Mouse (Mus musculus): ENCODE data around the gene Map4k1. TPM values are rescaled to one million over a fixed set of nuclear protein-coding genes. Genes with fewer than 3 reads are reported as not detected.

The Map4k1 gene
- polyA plus RNA-seq, 1 experiment from 2014 or later: 10.3 TPM

DNA sequence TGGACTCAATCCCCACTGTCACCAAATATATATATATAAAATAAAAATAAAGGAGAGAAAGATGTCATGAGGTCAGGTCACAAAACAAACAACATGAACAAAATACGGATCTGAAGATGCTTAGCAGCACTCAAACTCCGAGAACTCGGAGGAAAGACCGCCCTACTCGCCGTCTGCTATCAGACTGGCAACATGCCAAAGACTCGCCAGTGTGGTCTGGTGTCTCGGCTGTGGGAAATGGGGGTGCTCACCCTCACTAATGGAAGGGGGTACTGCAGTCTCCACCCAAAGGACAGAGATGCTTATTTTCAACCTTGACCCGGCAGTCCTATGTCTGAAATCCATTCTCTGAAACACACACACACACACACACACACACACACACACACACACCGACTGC, 49.8 kb downstream of the Map4k1 start:
- H3K4me2 ChIP-seq: no peak overlapping the region
- H3K4me1 ChIP-seq: no peaks in the 10 kb centered on the region
- H3K4me3 ChIP-seq (replicated peaks): no peak overlapping the region
- 83% methylated on average over 10 of the region's 10 CpGs for WGBS
- no peaks in the 10 kb centered on the region for H3K36me3 ChIP-seq
- no peaks in the 10 kb centered on the region for H3K27me3 ChIP-seq (replicated peaks)
- no peak for ATAC-seq (ENCODE audit: low FRiP score)
- no peak overlapping the region for H3K9ac ChIP-seq (replicated peaks)
- no peaks in the 10 kb centered on the region for H3K9me3 ChIP-seq (replicated peaks)
- no peak overlapping the region for H3K27ac ChIP-seq (replicated peaks)

DNA sequence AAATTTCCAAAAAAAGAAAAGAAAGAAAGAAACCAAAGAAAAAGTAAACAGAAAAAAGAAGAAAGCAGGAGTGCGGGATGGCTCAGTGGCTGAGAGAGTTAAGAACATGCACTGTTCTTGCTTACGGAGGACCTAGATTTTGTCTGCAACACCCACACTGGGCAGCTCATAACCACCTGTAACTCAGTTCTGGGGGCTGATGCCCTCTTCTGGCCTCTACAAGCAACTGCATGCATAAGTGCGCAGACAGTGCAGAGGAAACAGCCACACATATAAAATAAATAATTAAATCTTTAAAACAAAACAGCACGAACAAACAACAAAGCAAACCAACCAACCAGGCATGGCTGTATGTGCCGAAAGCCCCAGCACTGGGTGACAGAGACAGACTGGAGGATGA, 50.8 kb downstream of the Map4k1 start:
- no peak overlapping the region for H3K27ac ChIP-seq (replicated peaks)
- WGBS: 90% methylated on average over 5 of the region's 5 CpGs
- no peak for ATAC-seq (ENCODE audit: low FRiP score)
- H3K27me3 ChIP-seq (replicated peaks): no peaks in the 10 kb centered on the region
- H3K9ac ChIP-seq (replicated peaks): no peak overlapping the region
- H3K4me2 ChIP-seq: no peak overlapping the region
- H3K36me3 ChIP-seq: no peaks in the 10 kb centered on the region
- no peak overlapping the region for H3K4me3 ChIP-seq (replicated peaks)
- H3K4me1 ChIP-seq: no peaks in the 10 kb centered on the region
- H3K9me3 ChIP-seq (replicated peaks): no peaks in the 10 kb centered on the region

DNA sequence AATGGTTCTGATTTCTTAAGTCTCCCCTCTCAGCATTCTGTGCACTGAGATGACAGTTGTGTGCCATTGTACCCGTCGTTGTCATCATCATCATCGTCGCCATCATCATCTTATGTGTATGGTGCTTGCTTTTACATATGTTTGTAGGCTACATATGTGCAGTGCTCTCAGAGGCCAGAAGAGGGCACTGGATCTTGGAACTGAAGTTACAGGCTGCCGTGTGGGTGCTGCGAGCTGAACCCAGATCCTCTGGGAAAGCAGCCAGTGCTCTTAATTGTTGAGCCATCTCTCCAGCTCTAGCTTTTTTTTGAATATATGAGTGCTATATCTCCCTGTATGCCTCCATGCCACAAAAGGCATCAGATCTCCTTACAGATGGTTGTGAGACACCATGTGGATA, 55.4 kb downstream of the Map4k1 start:
- no peaks in the 10 kb centered on the region for H3K27me3 ChIP-seq (replicated peaks)
- H3K4me1 ChIP-seq: peaks cover 12% of the 10 kb centered on the region
- ATAC-seq (ENCODE audit: low FRiP score): no peak
- no peak overlapping the region for H3K27ac ChIP-seq (replicated peaks)
- H3K9me3 ChIP-seq (replicated peaks): no peaks in the 10 kb centered on the region
- no peaks in the 10 kb centered on the region for H3K36me3 ChIP-seq
- H3K9ac ChIP-seq (replicated peaks): no peak overlapping the region
- H3K4me2 ChIP-seq: no peak overlapping the region
- 84% methylated on average over 6 of the region's 6 CpGs for WGBS
- H3K4me3 ChIP-seq (replicated peaks): no peak overlapping the region

DNA sequence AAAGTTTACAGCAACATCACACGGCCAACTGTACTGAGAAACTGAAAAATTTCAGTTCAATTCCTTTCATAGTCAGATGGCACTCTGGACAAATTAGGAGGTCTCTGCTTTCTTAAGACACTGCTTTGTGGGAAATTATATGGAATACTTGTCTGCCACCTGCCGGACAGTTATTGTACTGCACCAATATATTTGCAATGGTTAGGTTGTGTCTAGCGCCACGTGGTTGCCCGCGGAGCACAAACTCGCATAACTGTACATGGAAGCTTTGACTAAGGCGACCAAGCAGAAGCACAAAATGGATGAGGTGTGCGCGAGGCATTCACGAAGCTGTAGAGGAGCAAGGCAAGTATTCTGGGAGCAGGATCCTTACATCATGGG, 57.7 kb downstream of the Map4k1 start:
- ATAC-seq (ENCODE audit: low FRiP score): peak; percentile 74
- Histone ChIP-seq H3K36me3 (no peaks in the 10 kb centered on the region), H3K4me2 (peak overlapping the region; percentile 72), H3K27me3 (replicated peaks) (no peaks in the 10 kb centered on the region), H3K9me3 (replicated peaks) (no peaks in the 10 kb centered on the region), H3K4me1 (peaks cover 28% of the 10 kb centered on the region), H3K4me3 (replicated peaks) (peak overlapping the region; percentile 44), H3K27ac (replicated peaks) (peak overlapping the region; percentile 23; the same call in 1 of the 2 replicates), H3K9ac (replicated peaks) (peak overlapping the region; percentile 42)
- 1% methylated on average over 11 of the region's 11 CpGs for WGBS

DNA sequence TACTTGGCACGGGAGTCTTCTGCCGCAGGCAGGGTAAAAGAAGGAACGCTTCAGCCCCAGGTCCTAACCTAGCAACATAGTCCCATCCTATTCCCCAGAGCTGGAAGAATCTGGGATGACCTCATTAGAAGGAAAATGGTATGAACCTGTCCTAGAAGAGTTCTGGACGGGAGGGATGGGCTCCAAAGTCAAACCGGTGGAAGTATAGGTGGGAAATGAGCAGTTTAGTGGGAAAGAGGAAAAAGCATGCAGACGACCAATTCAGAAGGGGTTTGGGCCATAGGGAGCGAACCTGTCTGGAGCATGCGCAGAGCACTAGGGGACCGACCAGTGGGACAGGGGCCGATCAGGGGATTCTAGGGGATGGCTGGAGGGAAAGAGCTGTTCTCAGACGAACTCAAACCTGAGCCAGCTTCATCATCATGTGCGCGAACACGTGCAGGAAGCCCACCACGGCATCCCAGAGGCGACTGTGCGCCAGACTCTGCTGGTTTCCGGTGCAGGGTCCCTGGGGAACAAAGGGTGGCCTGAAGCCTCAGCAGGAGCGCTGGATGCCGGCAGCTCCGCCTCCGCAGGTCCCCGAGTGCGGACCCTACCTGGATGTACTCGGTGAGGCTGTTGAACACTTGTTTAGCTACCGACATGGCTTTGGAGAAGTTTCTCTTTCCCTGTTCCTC, 58.3 kb downstream of the Map4k1 start:
- Histone ChIP-seq H3K4me1 (peaks cover 28% of the 10 kb centered on the region), H3K4me2 (peak overlapping the region; percentile 72), H3K36me3 (no peaks in the 10 kb centered on the region), H3K4me3 (replicated peaks) (peak overlapping the region; percentile 44), H3K27ac (replicated peaks) (peak overlapping the region; percentile 23; the same call in 1 of the 2 replicates), H3K9me3 (replicated peaks) (no peaks in the 10 kb centered on the region), H3K9ac (replicated peaks) (peak overlapping the region; percentile 42), H3K27me3 (replicated peaks) (no peaks in the 10 kb centered on the region)
- ATAC-seq (ENCODE audit: low FRiP score): peak; percentile 35
- WGBS: 1% methylated on average over 26 of the region's 26 CpGs

DNA sequence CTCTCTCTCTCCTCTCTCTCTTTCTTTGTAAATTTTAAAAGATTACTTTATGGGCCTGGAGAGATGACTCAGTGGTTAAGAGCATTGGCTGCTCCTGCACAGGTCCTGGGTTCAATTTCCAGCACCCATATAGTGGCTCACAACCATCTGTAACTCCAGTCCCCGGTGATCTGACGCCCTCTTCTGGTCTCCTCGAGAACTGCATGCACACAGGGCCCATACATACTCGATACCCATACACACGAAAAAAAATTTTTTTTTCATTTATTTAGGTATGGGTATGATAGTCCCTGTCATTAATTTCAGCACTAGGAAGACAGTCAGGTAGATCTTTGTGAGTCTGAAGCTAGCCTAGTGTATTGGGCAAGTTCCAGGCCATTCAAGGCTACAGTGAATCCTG, 59.3 kb downstream of the Map4k1 start:
- 82% methylated on average over 5 of the region's 5 CpGs for WGBS
- no peak overlapping the region for H3K4me2 ChIP-seq

DNA sequence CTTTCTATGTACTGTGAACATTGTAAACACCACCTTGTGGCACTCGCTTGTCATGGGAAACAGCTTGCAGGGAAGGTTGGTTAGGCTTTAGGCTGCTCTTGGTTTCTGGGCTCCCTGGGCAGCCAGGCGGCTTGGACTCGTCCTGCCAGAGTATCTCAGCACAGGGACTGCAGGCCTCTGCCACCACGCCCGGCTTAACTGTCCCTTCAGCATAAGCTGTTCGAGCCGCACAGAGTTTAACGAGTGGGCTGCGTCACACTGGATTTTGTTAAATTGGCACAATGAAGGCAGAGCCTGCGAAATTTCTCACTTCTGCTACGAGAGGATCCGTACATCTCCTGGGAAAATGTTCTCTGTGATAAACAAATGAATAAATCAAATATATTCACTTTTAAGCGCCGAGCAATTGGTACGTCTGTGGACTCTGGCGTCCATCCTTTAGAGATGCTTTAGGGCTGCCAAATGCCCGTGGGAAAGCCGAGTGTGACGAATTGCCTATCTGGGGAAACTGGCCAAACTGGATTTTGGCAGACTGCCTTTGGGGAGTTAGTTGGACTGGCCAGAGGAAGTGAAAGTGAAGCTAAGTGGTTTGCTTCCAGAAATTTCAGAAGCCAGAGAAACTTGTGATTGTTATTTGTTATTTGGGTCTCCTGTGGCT, 61.3 kb downstream of the Map4k1 start:
- no peak overlapping the region for H3K9ac ChIP-seq (replicated peaks)
- H3K4me2 ChIP-seq: peak overlapping the region; percentile 22
- no peaks in the 10 kb centered on the region for H3K9me3 ChIP-seq (replicated peaks)
- no peaks in the 10 kb centered on the region for H3K36me3 ChIP-seq
- peak overlapping the region; percentile 38 for H3K27ac ChIP-seq (replicated peaks)
- no peak for ATAC-seq (ENCODE audit: low FRiP score)
- H3K4me1 ChIP-seq: peaks cover 28% of the 10 kb centered on the region
- WGBS: 45% methylated on average over 19 of the region's 19 CpGs
- H3K27me3 ChIP-seq (replicated peaks): no peaks in the 10 kb centered on the region
- H3K4me3 ChIP-seq (replicated peaks): no peak overlapping the region

More for the DNA sequence above, 59.3 kb downstream of the Map4k1 start:
- no peaks in the 10 kb centered on the region for H3K27me3 ChIP-seq (replicated peaks)
- H3K4me1 ChIP-seq: peaks cover 28% of the 10 kb centered on the region
- H3K9me3 ChIP-seq (replicated peaks): no peaks in the 10 kb centered on the region
- H3K4me3 ChIP-seq (replicated peaks): no peak overlapping the region
- no peak for ATAC-seq (ENCODE audit: low FRiP score)
- H3K27ac ChIP-seq (replicated peaks): no peak overlapping the region
- H3K36me3 ChIP-seq: no peaks in the 10 kb centered on the region
- no peak overlapping the region for H3K9ac ChIP-seq (replicated peaks)

DNA sequence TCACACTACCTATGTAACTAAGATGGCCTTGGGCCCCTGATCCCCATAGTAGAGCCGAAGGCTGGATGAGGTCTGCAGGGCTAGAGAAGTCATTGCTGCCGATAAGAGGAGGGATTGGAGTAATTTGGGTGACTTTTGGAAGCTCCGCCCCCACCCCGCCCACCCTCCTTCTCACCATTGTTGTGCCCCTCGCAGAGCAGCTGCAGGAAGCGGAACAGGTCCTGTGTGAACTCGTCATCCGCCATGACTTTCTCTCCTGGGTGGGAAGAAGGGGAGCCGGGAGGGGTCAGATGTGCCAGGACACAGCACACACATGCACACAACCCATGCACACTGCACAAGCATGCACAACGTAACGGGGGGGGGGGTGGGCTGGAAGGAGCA, 61.8 kb downstream of the Map4k1 start:
- H3K4me2 ChIP-seq: peak overlapping the region; percentile 22
- 34% methylated on average over 11 of the region's 11 CpGs for WGBS
- H3K9me3 ChIP-seq (replicated peaks): no peaks in the 10 kb centered on the region
- H3K4me3 ChIP-seq (replicated peaks): no peak overlapping the region
- H3K9ac ChIP-seq (replicated peaks): no peak overlapping the region
- ATAC-seq (ENCODE audit: low FRiP score): no peak
- no peaks in the 10 kb centered on the region for H3K27me3 ChIP-seq (replicated peaks)
- peaks cover 28% of the 10 kb centered on the region for H3K4me1 ChIP-seq
- no peaks in the 10 kb centered on the region for H3K36me3 ChIP-seq
- peak overlapping the region; percentile 38 for H3K27ac ChIP-seq (replicated peaks)

DNA sequence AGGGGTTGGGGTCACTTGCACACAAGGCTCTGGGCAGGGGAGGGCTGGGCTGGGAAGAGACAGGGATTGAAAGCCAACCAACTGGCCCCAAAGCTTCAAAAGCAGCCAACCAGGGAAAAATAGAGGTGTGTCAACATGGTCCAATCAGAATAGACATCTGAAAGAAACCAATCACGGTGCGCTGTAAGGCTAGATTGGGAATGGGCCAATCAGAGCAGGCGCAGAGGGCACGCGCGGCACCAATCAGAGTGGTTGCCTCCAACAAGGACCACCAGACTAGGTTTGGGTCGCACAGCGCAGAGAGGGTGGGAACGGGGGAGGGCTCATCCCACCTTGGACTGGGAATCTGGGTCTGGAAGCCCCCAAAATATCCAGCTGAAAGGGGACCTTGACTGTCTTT, 62.5 kb downstream of the Map4k1 start:
- Histone ChIP-seq H3K4me3 (replicated peaks) (no peak overlapping the region), H3K9ac (replicated peaks) (no peak overlapping the region), H3K36me3 (no peaks in the 10 kb centered on the region), H3K27me3 (replicated peaks) (no peaks in the 10 kb centered on the region), H3K27ac (replicated peaks) (peak overlapping the region; percentile 38; the same call in 1 of the 2 replicates), H3K4me1 (peaks cover 28% of the 10 kb centered on the region), H3K4me2 (0 out of 2 replicates have a peak overlapping the region, but pooled peaks have one; percentile 22), H3K9me3 (replicated peaks) (no peaks in the 10 kb centered on the region)
- 62% methylated on average over 9 of the region's 9 CpGs for WGBS
- ATAC-seq (ENCODE audit: low FRiP score): peak; percentile 32; the same call in 1 of the 2 replicates

DNA sequence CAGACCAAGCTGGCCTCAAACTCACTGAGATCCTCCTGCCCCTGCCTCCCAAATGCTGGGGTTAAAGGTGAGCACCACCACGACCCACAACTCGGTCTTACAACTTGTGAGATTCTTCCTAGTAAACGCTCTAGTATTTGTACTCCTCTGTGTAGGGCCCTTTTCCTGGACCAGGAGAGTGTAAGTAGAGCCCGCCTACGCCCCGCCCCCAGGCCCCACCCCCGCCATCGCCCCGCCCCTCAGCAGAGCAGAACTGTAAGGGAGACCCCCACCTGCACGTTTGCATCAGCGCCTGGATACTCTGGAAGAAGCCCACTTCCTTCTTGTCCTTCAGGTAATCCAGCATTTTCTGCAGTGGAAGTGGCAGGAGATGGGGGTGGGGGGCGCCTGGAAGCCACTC, 64.7 kb downstream of the Map4k1 start:
- Histone ChIP-seq H3K9ac (replicated peaks) (no peak overlapping the region), H3K27me3 (replicated peaks) (0 out of 2 replicates have a peak, but pooled peaks cover 8% of the 10 kb centered on the region)

DNA sequence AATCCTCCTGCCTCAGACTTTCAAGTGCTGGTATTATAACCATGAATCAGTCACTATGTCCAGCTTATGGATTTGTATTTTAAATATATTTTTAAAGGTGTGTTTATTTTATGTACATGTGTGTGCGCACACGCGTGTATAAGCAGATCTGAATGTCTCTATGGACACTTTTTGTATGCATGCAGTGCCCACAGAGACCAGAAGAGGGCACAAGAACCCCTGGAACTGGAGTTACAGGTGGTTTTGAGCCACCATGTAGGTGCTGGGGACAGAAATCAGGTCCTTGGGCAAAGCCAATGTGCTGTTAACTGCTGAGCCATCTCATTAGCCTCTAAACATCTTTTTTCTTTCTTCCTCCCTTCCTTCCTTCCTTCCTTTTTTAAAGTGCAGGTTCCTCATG, 66.2 kb downstream of the Map4k1 start:
- H3K27ac ChIP-seq (replicated peaks): no peak overlapping the region
- H3K27me3 ChIP-seq (replicated peaks): peaks cover 21% of the 10 kb centered on the region
- no peaks in the 10 kb centered on the region for H3K9me3 ChIP-seq (replicated peaks)
- H3K4me1 ChIP-seq: peaks cover 13% of the 10 kb centered on the region; the same call in 1 of the 2 replicates
- H3K4me2 ChIP-seq: no peak overlapping the region
- no peaks in the 10 kb centered on the region for H3K36me3 ChIP-seq
- WGBS: 83% methylated on average over 3 of the region's 3 CpGs
- H3K9ac ChIP-seq (replicated peaks): no peak overlapping the region
- no peak for ATAC-seq (ENCODE audit: low FRiP score)
- H3K4me3 ChIP-seq (replicated peaks): no peak overlapping the region

More for the DNA sequence above, 64.7 kb downstream of the Map4k1 start:
- Histone ChIP-seq H3K36me3 (no peaks in the 10 kb centered on the region), H3K9me3 (replicated peaks) (no peaks in the 10 kb centered on the region), H3K4me1 (peaks cover 15% of the 10 kb centered on the region; the same call in 1 of the 2 replicates), H3K4me3 (replicated peaks) (no peak overlapping the region), H3K27ac (replicated peaks) (no peak overlapping the region), H3K4me2 (peak overlapping the region; percentile 45)
- peak; percentile 70 for ATAC-seq (ENCODE audit: low FRiP score)
- 4% methylated on average over 12 of the region's 12 CpGs for WGBS

DNA sequence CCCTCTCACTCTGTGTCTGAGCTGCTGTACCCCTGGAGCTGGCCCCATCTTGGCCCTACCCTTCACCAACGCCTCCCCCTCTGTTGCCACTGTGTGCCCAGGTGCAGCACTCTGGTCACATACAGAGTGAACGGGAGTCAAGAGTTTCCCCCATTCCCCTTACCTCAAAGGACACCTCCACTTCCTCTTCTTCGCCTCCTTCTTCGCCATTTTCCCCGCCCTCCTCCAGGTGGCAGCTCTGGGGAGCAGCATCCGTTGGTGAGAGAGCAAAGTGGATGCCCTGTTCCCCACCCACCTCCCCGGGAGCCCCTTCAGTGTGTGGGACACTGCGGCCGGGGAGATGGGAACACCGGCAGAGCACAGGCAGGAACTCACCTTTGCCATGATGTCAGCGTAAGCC, 66.8 kb downstream of the Map4k1 start:
- Histone ChIP-seq H3K9ac (replicated peaks) (no peak overlapping the region), H3K4me2 (no peak overlapping the region), H3K4me3 (replicated peaks) (no peak overlapping the region), H3K27ac (replicated peaks) (no peak overlapping the region), H3K4me1 (peaks cover 8% of the 10 kb centered on the region; the same call in 1 of the 2 replicates), H3K9me3 (replicated peaks) (no peaks in the 10 kb centered on the region), H3K36me3 (no peaks in the 10 kb centered on the region), H3K27me3 (replicated peaks) (peaks cover 26% of the 10 kb centered on the region)
- 84% methylated on average over 11 of the region's 11 CpGs for WGBS
- no peak for ATAC-seq (ENCODE audit: low FRiP score)

Data from neural tube, embryonic 15.5 days (tissue).